Mouse (Mus musculus): Measurements from ENCODE around the gene Krt24. TPM values are rescaled to one million over a fixed set of nuclear protein-coding genes. Genes with fewer than 3 reads are reported as not detected.
"Not testable (repeated sequence)": the region's sequence is repeated elsewhere in the genome, so short reads cannot be mapped to it uniquely, and the experiment has no call there.

Gene Krt24
- polyA plus RNA-seq, 1 experiment, result 0.15 TPM

- TF ChIP-seq CTCF (IDR thresholded peaks at IDR 0.05; ENCODE audit: control insufficient read depth, insufficient read depth, insufficient replicate concordance, low read depth, low read length) (no peak), POLR2A (IDR thresholded peaks at IDR 0.05; ENCODE audit: control insufficient read depth, low read depth, low read length) (no peak)
- Histone ChIP-seq H3K27me3 (ENCODE audit: control insufficient read depth, insufficient read depth, low read length) (no peaks in the 10 kb centered on the region), H3K4me3 (ENCODE audit: control insufficient read depth, low read depth, low read length) (no peak overlapping the region), H3K4me1 (ENCODE audit: control insufficient read depth, insufficient read depth, low read length) (no peaks in the 10 kb centered on the region), H3K27ac (ENCODE audit: control insufficient read depth, insufficient read depth, low read depth, low read length) (no peak overlapping the region), H3K36me3 (ENCODE audit: control insufficient read depth, insufficient read depth, low read length) (no peaks in the 10 kb centered on the region)
These were observed 29.7 kb downstream of the Krt24 start for GRCm38 (mm10) chr11:99255316-99255715.

DNA sequence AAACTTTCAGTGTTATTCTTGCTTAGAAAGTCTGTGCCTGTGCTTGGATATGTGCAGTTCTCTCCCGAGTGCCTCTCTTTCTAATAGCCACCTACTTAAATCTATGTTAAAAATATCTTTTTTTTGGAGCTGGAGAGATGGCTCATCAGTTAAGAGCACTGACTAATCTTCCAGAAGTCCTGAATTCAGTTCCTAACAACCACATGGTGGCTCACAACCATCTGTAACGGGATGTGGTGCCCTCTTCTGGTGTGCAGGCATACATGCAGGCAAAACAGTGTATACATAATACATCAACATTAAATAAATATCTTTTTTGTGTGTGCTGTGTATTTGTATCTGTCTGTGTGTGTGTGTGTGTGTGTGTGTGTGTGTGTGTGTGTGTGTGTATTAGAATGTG lies 31.2 kb downstream of the Krt24 start:
- H3K27me3 ChIP-seq (ENCODE audit: control insufficient read depth, insufficient read depth, low read length), result no peaks in the 10 kb centered on the region
- no peaks in the 10 kb centered on the region for H3K36me3 ChIP-seq (ENCODE audit: control insufficient read depth, insufficient read depth, low read length)
- H3K4me3 ChIP-seq (ENCODE audit: control insufficient read depth, low read depth, low read length), result no peak overlapping the region
- TF ChIP-seq CTCF (IDR thresholded peaks at IDR 0.05; ENCODE audit: control insufficient read depth, insufficient read depth, insufficient replicate concordance, low read depth, low read length) (no peak), POLR2A (IDR thresholded peaks at IDR 0.05; ENCODE audit: control insufficient read depth, low read depth, low read length) (no peak)
- no peak overlapping the region for H3K27ac ChIP-seq (ENCODE audit: control insufficient read depth, insufficient read depth, low read depth, low read length)
- H3K4me1 ChIP-seq (ENCODE audit: control insufficient read depth, insufficient read depth, low read length), result no peaks in the 10 kb centered on the region

DNA sequence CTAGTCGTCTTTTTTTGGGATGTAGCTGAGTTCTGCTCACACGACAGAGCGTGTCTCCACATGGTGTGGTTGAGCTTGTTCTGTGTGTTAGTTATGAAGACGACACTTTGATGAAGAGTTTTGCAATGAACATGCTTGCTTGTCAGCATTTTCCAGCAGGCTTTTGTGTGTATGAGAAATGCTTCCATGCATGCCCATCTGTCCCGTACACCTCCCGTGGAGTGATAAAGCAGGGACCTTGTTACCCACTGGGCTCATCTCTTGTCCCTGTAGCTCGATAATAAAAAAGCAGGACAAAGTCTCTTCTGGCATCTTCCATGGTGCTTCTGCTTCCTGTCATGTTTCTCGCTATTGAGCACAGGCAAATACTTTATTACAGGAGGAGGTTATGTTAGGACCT lies 32.4 kb downstream of the Krt24 start:
- Histone ChIP-seq H3K27me3 (ENCODE audit: control insufficient read depth, insufficient read depth, low read length) (no peaks in the 10 kb centered on the region), H3K27ac (ENCODE audit: control insufficient read depth, insufficient read depth, low read depth, low read length) (no peak overlapping the region), H3K4me1 (ENCODE audit: control insufficient read depth, insufficient read depth, low read length) (no peaks in the 10 kb centered on the region), H3K36me3 (ENCODE audit: control insufficient read depth, insufficient read depth, low read length) (no peaks in the 10 kb centered on the region), H3K4me3 (ENCODE audit: control insufficient read depth, low read depth, low read length) (no peak overlapping the region)
- TF ChIP-seq CTCF (IDR thresholded peaks at IDR 0.05; ENCODE audit: control insufficient read depth, insufficient read depth, insufficient replicate concordance, low read depth, low read length) (no peak), POLR2A (IDR thresholded peaks at IDR 0.05; ENCODE audit: control insufficient read depth, low read depth, low read length) (no peak)

DNA sequence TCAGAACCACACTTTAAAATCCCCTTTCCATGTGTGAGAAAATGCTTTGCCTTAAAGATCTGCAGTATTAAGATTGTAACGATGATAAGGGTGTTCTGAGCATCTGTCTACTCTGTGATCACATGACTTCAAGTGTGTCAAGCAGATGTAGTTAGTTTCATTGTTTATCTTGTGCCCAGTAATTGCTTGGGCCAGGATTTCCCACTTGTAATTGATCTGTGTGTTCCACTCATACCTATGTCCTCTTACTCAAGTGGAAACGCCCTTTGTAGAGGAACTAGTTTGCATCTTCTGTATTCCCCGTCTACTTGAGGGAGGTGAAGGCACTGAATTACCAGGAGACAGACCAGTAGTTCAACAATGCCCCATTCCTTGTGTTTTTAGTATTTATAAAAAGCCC lies 34.4 kb downstream of the Krt24 start:
- Histone ChIP-seq H3K36me3 (ENCODE audit: control insufficient read depth, insufficient read depth, low read length) (no peaks in the 10 kb centered on the region), H3K4me1 (ENCODE audit: control insufficient read depth, insufficient read depth, low read length) (no peaks in the 10 kb centered on the region), H3K27me3 (ENCODE audit: control insufficient read depth, insufficient read depth, low read length) (no peaks in the 10 kb centered on the region), H3K4me3 (ENCODE audit: control insufficient read depth, low read depth, low read length) (no peak overlapping the region), H3K27ac (ENCODE audit: control insufficient read depth, insufficient read depth, low read depth, low read length) (no peak overlapping the region)
- no peak for TF ChIP-seq POLR2A (IDR thresholded peaks at IDR 0.05; ENCODE audit: control insufficient read depth, low read depth, low read length)
- TF ChIP-seq CTCF (IDR thresholded peaks at IDR 0.05; ENCODE audit: control insufficient read depth, insufficient read depth, insufficient replicate concordance, low read depth, low read length), result no peak

- Histone ChIP-seq H3K4me3 (ENCODE audit: control insufficient read depth, low read depth, low read length) (no peak overlapping the region), H3K36me3 (ENCODE audit: control insufficient read depth, insufficient read depth, low read length) (no peaks in the 10 kb centered on the region), H3K27ac (ENCODE audit: control insufficient read depth, insufficient read depth, low read depth, low read length) (no peak overlapping the region), H3K27me3 (ENCODE audit: control insufficient read depth, insufficient read depth, low read length) (no peaks in the 10 kb centered on the region), H3K4me1 (ENCODE audit: control insufficient read depth, insufficient read depth, low read length) (no peaks in the 10 kb centered on the region)
- TF ChIP-seq CTCF (IDR thresholded peaks at IDR 0.05; ENCODE audit: control insufficient read depth, insufficient read depth, insufficient replicate concordance, low read depth, low read length) (no peak), POLR2A (IDR thresholded peaks at IDR 0.05; ENCODE audit: control insufficient read depth, low read depth, low read length) (no peak)
These were observed 34.8 kb downstream of the Krt24 start for GRCm38 (mm10) chr11:99250241-99250640.

DNA sequence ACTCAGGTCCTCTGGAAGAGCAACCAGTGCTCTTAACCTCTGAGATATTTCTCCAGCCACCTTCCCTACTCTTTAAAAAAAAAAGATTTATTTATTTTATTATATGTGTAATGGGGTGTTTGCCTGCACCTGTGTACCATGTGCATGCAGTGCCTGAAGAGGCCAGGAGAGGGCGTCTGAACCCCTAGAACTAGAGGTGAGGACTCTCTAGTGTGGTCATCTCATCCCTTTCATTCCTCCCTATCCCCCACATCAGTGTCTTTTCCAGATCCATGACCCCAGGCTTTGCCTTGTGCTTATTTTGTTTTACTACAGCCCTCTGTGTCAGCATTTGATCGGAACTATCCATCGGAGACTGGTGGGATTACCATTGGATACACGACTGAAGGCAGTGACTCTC lies 35.9 kb downstream of the Krt24 start:
- Histone ChIP-seq H3K4me1 (ENCODE audit: control insufficient read depth, insufficient read depth, low read length) (no peaks in the 10 kb centered on the region; the same call in 1 of the 2 replicates), H3K27me3 (ENCODE audit: control insufficient read depth, insufficient read depth, low read length) (no peaks in the 10 kb centered on the region)
- peak; percentile 65; the same call in 1 of the 2 replicates for TF ChIP-seq CTCF (IDR thresholded peaks at IDR 0.05; ENCODE audit: control insufficient read depth, insufficient read depth, insufficient replicate concordance, low read depth, low read length)
- no peak for TF ChIP-seq POLR2A (IDR thresholded peaks at IDR 0.05; ENCODE audit: control insufficient read depth, low read depth, low read length)

GRCm38 (mm10) chr11:99247916-99248315 lies 37.1 kb downstream of the Krt24 start:
- peaks cover 4% of the 10 kb centered on the region for H3K4me1 ChIP-seq (ENCODE audit: control insufficient read depth, insufficient read depth, low read length)
- no peak overlapping the region for H3K27ac ChIP-seq (ENCODE audit: control insufficient read depth, insufficient read depth, low read depth, low read length)
- H3K36me3 ChIP-seq (ENCODE audit: control insufficient read depth, insufficient read depth, low read length), result no peaks in the 10 kb centered on the region
- TF ChIP-seq POLR2A (IDR thresholded peaks at IDR 0.05; ENCODE audit: control insufficient read depth, low read depth, low read length) (no peak), CTCF (IDR thresholded peaks at IDR 0.05; ENCODE audit: control insufficient read depth, insufficient read depth, insufficient replicate concordance, low read depth, low read length) (no peak)
- no peak overlapping the region for H3K4me3 ChIP-seq (ENCODE audit: control insufficient read depth, low read depth, low read length)
- no peaks in the 10 kb centered on the region for H3K27me3 ChIP-seq (ENCODE audit: control insufficient read depth, insufficient read depth, low read length)

More for the DNA sequence above, 35.9 kb downstream of the Krt24 start:
- no peak overlapping the region for H3K4me3 ChIP-seq (ENCODE audit: control insufficient read depth, low read depth, low read length)
- H3K27ac ChIP-seq (ENCODE audit: control insufficient read depth, insufficient read depth, low read depth, low read length), result no peak overlapping the region
- H3K36me3 ChIP-seq (ENCODE audit: control insufficient read depth, insufficient read depth, low read length), result no peaks in the 10 kb centered on the region

- H3K4me3 ChIP-seq (ENCODE audit: control insufficient read depth, low read depth, low read length); H3K4me1 ChIP-seq (ENCODE audit: control insufficient read depth, insufficient read depth, low read length); H3K27ac ChIP-seq (ENCODE audit: control insufficient read depth, insufficient read depth, low read depth, low read length); H3K36me3 ChIP-seq (ENCODE audit: control insufficient read depth, insufficient read depth, low read length); H3K27me3 ChIP-seq (ENCODE audit: control insufficient read depth, insufficient read depth, low read length): not testable (repeated sequence)
These were observed 40.5 kb downstream of the Krt24 start for GRCm38 (mm10) chr11:99244519-99244918.
